Mouse (Mus musculus) hematopoietic multipotent progenitor cell, adult 10-12 weeks (in vitro differentiated cells): ENCODE measurements around the gene Zc3h4. TPM values are rescaled to one million over a fixed set of nuclear protein-coding genes. Genes with fewer than 3 reads are reported as not detected.

ENCODE experiments used
- polyA plus RNA-seq: library from polyadenylated mRNA; stranded (reverse); fragments of >175 nt; gene quantifications from 2 replicates; pipeline ENCODE4 v1.2.3, GENCODE M21; 2012; ENCODE audit warnings: low replicate concordance

Zc3h4 gene
- polyA plus RNA-seq = 164 and 303 TPM in 2 replicates

DNA sequence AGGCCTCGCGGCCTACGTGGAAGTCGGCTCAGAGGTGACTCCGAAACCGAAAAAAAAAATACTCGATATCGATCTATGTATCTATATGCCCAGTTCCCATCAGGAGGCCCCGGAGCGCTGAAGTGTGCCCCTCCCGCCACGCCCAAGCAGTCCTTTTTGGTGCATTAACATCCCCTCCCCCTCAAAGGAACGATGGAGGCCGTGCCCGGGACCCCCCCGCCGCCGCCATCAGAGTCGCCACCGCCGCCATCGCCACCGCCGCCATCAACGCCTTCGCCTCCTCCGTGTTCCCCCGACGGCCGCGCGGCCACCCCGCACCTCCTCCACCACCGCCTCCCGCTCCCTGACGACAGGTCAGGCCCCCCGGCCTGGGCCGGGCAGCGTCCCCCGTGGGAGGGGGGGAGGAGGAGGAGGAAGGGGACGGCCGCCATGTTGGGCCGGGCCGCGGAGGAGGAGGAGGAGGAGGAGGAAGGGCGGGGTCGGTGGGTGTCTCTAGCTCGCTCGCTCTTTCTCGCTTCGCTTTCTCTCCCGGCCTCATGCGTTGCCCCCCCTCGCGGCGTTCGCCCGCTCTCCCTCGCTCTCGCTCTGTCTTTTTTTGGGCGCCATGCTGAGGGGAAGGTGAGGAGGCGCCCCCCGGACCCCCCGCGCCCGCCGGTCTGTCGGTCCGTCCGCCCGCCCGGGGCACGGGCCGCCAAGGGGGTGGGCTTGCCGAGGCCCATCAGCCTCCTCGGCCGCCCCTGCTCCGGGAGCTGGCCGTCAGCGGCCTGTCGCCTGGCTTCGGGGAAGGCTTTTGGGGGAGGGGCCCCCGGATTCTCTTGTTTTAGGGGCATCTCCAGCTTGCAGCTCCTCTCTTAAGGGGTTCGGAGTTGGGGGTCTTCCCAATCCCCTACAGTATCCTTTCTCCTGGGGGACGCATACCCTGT lies at the start of gene Zc3h4:
Zc3h4 (plus strand) TSS at position 222 of the 923 bp plus-strand sequence.

DNA sequence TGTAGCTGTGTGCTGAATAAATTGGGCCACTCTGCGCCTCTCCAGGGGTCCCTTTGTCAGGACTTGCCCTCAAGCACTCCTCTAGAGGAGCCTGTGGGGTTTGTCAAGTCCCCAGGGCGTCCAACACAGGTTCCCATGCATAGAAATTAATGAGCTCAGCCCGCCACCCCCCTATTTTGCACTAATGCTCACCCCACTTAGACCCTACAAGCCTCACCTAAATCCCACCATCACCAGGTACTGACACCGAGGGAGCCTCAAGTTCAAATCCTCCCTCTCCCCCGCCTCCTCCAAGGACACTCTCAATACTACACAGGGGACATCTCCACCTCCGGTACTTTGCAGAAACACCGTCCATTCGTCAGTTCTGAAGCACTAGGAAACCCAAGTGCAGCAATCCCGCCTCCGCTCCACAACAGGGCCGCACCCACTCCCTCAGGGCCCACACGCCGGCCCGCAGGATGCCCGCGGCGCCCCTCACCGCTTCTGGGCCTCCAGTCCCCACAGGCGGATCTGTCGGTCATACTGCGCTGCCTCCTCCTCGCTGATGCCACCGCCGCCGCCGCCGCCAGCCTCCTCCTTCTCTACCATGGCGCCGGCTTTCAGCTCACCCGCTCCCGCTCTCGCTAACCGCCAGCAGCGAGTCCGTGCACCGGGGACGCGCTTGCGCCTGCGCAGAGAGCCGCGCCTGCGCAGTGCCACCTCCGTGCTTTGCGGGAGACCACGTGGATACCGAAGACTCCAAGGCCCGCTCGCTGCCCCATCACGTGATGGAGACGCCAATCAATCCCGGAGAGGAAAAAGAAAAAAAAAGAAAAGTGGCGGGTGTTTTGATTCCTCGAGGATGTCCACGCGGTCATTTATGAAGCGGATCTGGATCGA lies 13.3 kb upstream of the Zc3h4 start, which contains the start of gene Sae1:
Sae1 (minus strand) TSS at position 647 of the 882 bp plus-strand sequence.

DNA sequence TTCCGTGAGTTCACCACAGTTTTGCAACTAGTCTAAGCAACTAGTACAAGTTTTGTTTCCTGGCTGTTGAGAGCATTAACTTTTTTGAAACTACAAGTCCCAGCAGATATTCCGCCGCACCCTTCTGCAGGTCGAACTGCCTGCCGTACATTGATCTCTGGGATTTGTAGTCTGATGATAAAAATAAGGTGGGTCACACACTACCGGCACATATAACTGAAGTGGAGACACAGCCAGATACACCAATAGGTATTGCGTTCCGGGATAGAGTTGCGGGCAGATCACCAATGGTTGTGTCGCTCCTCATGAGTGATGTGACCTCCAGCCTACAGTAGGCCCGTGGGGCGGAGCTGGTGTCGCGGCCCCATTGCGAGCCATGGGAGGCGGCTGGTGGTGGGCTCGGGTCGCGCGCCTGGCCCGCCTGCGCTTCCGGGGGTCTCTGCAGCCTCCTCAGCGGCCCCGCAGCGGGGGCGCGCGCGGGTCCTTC lies 51.9 kb downstream of the Zc3h4 start, which contains the start of gene Tmem160:
Tmem160 (plus strand) TSS at position 193 of the 487 bp plus-strand sequence.

GRCm38 (mm10) chr7:16477628-16478027 lies 76.9 kb downstream of the Zc3h4 start, which contains the start of gene Npas1:
Npas1 (minus strand) TSS chr7:16477728.

Other genes starting within 250 kb of the Zc3h4 start
- gene Meis3, start 225.8 kb upstream of the Zc3h4 start, polyA plus RNA-seq = 18.3 and 26.2 TPM in 2 replicates
- 48.5 and 105 TPM in 2 replicates for gene Dhx34, start 178.9 kb upstream of the Zc3h4 start, polyA plus RNA-seq
- 0.54 and 0.97 TPM in 2 replicates for gene C5ar2, start 156.8 kb upstream of the Zc3h4 start, polyA plus RNA-seq
- 7.8 and 14.0 TPM in 2 replicates for gene C5ar1, start 141.4 kb upstream of the Zc3h4 start, polyA plus RNA-seq
- 28.8 and 82.8 TPM in 2 replicates for gene Inafm1, start 127.3 kb upstream of the Zc3h4 start, polyA plus RNA-seq
- gene Ccdc9, start 114.1 kb upstream of the Zc3h4 start, polyA plus RNA-seq = 99.7 and 173 TPM in 2 replicates
- 52.3 and 259 TPM in 2 replicates for gene Bbc3, start 92.5 kb upstream of the Zc3h4 start, polyA plus RNA-seq
- 13.9 and 16.1 TPM in 2 replicates for gene Sae1, start 13.1 kb upstream of the Zc3h4 start, polyA plus RNA-seq
- 111 and 173 TPM in 2 replicates for gene Tmem160, start 51.9 kb downstream of the Zc3h4 start, polyA plus RNA-seq
- not detected in 2 replicates for gene Npas1, start 76.8 kb downstream of the Zc3h4 start, polyA plus RNA-seq
- 1.6 and 5.7 TPM in 2 replicates for gene Arhgap35, start 214.1 kb downstream of the Zc3h4 start, polyA plus RNA-seq